Mouse (Mus musculus) myocyte (in vitro differentiated cells): ENCODE data around the gene Ercc6.

Experiments used
- POLR2A ChIP-seq: IDR thresholded peaks from one replicate; pipeline ENCODE4 v1.6.1; 2011; ENCODE audit warnings: low read depth, mild to moderate bottlenecking, control low read depth, moderate library complexity; ENCODE audit not compliant: insufficient read length
- POLR2AphosphoS2 ChIP-seq: IDR thresholded peaks from one replicate; pipeline ENCODE4 v1.6.1; 2011; ENCODE audit warnings: low read depth, control low read depth; ENCODE audit not compliant: insufficient read length
- TCF12 ChIP-seq: IDR thresholded peaks from one replicate; pipeline ENCODE4 v1.6.1; 2011; ENCODE audit warnings: mild to moderate bottlenecking, control low read depth; ENCODE audit not compliant: poor library complexity, insufficient read depth, severe bottlenecking

DNA sequence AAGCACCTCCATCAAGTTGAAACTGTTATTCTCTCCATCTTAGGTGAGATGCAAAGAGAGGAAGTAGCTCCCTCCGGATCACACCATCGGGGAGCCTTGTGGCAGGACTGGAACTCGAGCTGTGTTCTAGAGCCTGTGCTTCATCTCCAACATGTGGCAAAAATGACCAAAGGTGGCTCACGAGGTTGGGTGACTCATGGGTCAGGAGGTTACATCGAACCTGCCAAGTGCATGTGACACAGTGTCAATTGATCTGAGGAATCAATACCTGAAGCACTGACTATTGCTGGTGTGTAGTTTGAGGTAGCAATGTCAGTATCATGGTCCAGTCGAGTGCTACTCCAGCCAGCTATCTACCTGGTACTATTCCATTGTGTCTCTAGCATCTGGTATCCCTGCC, 36.8 kb upstream of the Ercc6 start:
- TF ChIP-seq POLR2AphosphoS2 (no peak), TCF12 (no peak), POLR2A (no peak)
